Mouse (Mus musculus): ENCODE results near the gene Gjb4.
A peak's percentile ranks its signal among the peaks of the same experiment; 100 is the strongest.

Gjb4 gene

DNA sequence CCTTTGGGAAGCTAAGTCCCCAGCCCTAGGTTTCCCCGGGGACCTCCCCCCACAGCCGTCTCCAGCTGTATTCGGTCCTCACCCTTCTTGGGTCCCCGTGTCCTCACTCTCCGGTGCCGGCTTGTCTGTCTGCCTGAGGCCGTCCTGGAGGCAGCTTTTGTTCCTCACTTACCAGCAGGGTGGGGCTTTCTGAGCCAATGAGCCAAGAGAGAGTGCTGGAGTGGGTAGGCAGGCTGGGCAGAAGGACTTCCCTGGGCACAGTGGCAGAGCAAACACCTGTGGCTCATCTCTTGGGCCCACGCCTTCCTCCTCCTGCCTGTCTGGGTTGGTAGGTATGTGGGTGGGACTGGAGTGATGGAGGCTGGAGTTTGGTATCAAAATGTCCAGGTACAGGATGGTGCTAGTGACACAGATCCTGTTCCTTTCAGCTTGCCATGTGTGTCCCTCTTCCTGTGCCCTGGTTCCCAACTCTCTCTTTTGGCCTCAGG lies at the start of gene Gjb4:
TSS of gene Gjb4 (minus strand) at position 131 of the 488 bp plus-strand sequence.
- DNase-seq (ENCODE audit: low spot score in 2 of 2), result no peak

DNA sequence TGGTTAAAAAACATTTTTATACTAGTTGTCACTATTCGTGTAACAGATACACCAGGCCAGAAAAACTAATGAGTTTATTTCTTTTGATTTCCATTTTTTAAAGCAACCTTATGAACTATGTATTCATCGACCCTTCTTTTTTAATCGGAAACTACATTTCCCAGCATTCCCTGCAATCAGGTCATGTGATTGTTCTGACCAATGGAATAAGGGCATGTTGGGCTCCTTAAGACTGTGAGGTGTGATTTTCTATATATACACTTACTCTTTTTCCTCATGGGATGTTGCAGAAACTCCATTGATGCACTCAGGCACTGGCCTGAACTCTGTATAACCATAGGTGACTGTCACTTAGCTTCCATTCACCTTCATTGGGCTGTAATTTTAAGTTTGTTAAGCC lies 48.7 kb upstream of the Gjb4 start:
- no peak for DNase-seq (ENCODE audit: low spot score in 2 of 2)

DNA sequence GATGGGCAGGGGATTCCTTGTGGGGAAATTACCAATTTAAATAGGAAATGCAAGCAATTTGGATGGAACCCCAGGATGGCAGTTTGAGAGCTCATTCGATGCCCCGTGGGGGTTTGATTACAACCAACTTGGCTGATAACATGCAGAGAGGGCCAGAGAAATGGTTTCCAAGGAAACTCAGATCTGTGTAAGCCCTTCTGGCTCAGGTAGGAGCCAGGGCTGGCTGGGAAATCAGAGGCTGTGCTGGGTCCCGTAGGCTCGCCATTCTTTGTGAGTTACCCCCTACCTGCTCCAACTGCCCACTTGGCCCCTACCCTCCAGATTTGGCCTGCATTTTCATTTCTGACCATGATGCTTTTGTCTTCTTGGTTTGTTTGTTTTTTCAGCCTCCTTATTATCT lies 48.3 kb upstream of the Gjb4 start:
- no peak for DNase-seq (ENCODE audit: low spot score in 2 of 2)

DNA sequence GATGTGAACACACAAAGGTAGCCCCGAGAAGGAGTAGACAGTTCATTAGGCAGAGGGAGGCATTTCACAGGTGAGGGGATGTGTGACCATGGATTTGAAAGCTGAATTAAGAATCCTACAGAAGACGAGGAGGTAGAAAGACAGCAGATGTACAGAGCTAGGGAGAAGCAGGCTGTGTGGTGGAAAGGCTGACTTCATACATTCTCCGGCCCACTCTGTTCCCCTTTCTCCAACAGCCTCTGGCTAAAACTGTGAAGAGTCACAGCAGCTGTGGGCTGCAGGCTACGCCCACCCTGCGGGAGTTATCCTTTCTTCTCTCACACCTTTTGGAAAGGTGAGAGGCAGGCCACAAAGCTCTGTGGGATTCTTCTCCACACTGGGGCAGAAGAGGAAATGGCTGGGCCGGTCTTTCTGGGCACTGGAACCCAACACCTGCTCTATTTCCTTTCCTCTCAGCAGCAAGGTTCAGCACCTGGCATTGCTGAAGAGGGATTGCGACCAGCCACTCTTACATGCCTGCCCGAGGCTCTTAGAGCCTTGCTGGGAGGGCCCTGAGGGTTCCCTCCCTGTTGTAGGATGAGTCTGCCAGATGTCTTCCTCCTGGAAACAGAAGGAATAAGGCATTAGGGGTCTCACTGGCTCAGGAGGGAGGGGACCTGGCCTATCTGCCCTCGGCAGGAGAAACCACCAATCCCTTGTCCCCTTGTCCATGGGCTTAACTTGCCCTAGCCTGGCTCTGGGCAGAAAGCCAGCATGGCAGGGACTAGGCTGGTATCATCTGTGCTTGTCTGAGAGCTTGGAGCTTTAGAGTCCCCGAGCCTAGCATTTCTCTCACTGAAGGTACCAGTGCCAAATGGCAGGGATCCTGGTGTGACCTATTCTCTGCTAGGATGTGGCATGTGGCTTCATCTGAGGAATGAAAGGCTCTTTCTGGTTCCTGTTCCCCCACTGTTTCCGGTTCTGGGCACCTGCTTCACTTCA lies 46.6 kb upstream of the Gjb4 start:
- DNase-seq (ENCODE audit: low spot score in 2 of 2), result peak; percentile 34 to 49

DNA sequence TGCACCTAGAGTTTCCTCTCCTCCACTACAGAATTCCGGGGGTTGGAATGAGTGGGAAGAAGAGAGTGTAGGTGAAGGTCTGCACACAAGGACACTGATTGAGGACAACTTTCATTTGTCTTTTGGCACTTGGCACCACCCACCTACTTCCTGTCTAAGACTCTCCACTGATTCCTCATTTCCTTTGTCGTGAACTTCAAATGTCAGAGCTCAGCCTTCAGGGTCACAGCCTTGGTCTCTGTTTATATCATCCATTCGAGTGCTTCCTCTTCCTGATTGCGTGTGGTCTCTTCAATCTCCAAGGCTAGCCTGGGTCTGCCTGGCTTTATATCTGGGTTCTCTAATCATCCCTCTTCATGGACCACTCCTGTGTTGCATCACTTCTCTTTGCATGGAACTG lies 41.7 kb upstream of the Gjb4 start:
- DNase-seq (ENCODE audit: low spot score in 2 of 2), result no peak

DNA sequence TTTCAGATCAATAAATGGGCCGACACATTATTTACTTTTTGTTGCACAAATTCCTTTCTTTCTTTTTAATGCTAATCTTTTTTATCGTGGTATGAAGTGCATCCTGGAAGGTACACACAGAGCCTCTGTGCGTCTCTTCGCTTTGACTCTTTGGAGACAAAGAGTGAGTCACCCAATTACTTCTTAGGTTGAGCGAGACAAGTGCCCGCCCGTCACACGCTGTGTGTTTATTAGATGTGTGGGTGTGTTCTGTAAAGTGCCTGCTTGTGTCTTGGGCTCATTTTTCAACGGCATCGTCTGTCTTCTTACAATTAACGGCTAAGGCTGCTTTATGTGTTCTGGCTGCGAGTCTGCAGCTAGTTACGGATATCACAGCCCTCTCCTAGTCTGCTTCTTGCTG lies 35.8 kb upstream of the Gjb4 start:
- DNase-seq (ENCODE audit: low spot score in 2 of 2), result no peak

DNA sequence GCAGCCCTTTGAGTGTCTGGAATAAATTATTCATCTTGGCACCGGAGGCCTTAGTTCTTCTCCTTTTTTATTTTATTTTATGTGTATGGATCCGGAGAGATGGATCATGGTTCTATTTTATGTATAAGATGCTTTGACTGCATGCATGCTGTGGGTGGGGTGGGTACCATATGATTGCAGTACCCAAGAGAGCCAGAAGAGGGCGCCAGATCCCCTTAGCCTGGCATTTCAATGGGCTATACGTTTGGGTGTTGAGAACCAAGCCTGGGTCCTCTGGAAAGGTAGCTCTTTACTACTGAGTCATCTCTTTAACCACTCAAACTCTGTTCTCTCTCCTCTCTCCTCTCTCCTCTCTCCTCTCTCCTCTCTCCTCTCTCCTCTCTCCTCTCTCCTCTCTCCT lies 23.5 kb upstream of the Gjb4 start:
- no peak for DNase-seq (ENCODE audit: low spot score in 2 of 2)

DNA sequence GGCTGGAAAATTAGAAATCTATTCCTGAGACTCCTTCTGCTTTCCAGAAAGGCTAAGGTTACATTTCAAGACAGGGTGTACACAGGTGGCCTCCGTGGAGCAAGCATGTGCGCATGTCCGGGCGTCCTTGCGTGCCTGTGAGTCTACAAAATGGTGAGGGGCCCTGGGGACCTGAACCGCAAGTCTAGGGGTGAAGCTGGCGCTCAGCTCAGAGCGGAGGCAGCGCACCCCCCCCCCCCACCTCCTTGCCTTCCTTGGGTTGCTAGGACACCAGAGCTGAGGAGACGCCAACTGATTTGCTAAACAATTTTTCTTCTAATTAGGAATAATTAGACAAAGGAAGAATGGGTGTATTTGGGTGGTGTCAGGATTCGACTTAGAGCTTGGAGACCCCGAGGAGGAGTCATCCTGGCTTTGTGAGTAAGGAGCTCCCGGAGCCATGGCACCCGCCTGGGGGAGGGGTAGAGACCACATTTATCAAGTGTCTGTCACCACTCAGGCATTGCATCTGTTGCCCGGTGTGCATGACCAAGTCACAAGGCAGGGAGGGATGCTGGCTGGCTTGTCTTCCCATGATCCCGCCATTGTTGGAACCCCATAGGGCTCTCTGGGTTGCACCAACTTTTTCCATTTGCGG lies 21.8 kb upstream of the Gjb4 start:
- peak in 1 of 2 experiments; percentile 40 for DNase-seq (ENCODE audit: low spot score in 2 of 2)

DNA sequence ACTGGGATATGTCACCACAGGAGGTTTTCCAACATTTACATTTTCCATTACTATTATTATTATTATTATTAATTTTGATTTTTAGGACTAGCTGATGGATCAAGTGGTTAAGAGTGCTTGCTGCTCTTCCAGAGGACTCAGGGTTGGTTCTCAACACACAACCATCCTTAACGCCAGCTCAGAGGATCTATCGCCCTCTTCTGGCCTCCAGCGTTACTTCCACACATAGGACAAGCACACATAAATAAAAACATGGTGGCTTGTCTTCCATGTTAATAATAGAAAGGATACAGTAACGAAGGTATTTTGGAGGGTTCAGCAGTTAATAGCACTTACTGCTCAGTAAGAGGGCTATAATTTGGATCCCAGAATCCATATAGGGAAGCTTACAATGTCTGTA lies 20.8 kb upstream of the Gjb4 start:
- no peak for DNase-seq (ENCODE audit: low spot score in 2 of 2)

DNA sequence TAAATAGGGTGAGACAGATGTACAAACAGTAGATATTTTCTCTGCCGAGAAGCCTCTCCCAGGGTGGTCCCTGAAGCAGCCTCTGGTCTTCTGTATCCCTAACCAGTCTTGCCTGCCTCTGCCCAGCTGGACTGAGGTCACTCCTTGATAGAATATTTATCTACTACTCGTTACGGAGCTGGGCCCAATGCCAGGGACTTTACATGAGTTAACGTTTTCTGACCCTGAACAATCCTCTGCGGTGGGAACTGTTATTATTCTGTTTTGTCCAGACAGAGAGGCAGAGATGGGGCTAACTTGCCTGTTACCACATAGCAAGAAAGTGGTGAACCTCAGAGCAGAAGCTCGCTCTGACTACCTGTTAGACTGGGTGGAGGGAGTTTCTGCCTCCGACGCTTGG lies 19.6 kb upstream of the Gjb4 start:
- DNase-seq (ENCODE audit: low spot score in 2 of 2), result no peak

DNA sequence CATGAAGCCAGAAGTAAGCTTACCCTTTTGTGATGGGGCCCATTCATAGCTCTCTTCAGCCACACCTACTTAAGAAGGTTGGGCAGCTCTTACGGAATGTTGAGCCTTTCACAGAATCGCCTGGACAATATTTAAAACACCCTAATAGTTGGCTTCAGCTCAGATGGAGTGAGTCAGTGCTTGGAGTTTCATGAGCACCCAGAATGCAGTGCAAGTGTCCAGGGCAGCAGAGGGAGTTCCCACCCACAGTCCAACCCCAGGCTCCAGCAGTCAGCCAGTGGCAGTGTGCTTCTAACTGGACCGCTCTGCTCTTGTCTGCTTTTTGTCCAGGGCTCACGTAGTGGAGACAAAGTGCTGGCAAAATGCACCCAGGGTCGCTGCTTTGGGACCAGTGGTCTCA lies 17.7 kb upstream of the Gjb4 start:
- no peak for DNase-seq (ENCODE audit: low spot score in 2 of 2)

DNA sequence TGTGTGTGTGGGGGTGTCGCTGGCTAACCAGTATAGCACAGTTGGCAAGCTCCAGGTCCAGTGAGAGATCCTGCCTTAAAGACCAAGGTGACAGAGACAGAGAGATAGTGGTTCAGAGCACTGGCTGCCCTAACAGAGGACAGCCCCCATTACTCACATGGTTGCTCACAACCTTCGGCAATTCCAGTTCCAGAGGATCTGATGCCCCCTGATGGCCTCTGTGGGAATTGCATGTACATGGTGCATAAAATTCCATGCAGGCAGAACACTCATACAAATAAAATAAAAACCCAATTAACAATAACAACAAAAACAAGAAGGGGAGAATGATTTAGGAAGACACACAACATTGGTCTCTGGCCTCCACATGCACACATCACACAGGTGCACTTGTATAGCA lies 16.6 kb upstream of the Gjb4 start:
- no peak for DNase-seq (ENCODE audit: low spot score in 2 of 2)

DNA sequence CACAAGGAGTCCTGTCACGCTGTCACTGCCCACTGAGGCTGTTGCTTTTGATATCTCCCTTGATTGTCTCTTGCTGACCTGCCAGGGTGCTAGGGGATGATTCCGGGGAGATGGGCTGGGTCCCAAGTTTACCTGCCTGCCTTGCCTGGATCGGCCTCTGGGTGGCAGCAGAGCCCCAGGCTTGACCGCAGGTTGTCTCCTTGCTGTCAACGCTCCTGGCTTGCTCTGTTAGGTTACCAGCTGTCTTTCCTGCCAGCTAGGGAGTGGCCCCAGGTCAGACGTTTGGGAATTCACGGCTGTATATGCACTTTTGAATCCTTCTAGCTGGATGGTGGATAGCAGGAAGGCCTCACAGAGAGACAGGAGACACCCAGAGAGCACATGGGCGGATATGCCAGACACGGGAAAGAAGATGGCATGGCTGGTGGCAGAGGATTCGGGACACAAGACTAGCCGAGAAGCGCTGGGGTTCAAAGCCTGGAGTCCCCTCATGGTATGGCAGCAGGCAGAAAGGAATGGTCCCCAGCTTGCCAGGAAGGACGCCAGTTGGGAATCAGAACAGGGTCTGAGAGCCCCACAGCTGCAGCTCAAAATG lies 14.6 kb upstream of the Gjb4 start:
- peak; percentile 65 to 83 for DNase-seq (ENCODE audit: low spot score in 2 of 2)

DNA sequence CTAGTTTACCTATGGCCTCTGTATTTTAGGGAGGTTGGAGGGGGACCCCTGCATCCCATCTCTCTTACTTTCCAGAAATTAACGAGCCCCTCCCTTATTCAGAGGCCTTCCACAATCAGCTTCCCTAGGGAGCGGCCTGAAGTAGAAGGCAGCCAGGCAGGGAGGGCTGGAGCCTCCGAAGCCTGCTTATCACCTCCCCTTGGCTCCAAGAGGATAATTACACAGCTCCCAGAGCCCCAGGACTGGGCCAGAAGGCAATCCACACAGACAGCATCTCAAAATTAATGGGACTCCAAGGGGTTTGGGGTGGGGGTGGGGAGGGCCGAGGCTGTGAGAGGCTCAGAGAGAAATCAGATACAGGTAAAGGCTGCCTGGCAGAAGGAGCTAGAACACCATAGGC lies 12.0 kb upstream of the Gjb4 start:
- DNase-seq (ENCODE audit: low spot score in 2 of 2), result no peak

DNA sequence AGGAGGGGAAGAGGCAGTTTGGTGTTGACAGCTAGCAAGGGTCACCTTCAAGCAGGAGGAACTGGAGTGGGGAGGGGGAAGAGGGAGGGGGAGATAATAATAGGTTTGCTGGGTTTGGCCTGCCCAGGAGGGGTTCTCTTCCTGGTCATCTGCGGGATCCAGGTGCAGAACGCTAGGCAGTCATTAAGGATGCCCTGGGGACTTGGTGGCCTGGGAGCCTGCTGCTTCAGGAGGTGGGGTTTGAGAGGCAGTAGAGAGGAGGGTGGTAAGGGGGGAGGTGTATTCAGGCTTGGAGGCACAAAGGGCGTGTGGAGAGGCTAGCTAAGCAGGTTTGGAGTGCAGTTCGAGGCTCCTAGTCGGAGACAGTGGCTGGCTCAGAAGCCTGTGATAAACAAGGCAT lies 11.6 kb upstream of the Gjb4 start:
- DNase-seq (ENCODE audit: low spot score in 2 of 2), result no peak

DNA sequence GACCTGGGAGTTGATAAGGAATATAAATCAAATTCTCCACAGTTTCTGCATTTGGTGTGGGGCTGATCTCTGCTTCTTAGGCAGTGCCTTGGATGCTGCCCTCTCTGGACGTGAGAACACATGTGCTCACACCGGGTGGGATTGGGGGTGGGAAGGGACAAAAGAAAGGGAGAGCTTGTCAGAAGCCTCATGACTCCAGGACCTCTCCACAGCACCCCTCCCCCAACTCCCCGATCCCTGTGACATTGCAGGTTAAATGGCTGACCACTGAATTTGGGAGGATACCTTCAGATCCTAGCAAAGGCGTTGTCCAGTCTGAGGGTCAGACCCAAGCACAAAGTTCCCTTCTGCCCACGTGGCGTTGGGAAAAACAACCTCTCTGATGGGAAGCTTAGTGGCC lies 10.6 kb upstream of the Gjb4 start:
- DNase-seq (ENCODE audit: low spot score in 2 of 2), result no peak

DNA sequence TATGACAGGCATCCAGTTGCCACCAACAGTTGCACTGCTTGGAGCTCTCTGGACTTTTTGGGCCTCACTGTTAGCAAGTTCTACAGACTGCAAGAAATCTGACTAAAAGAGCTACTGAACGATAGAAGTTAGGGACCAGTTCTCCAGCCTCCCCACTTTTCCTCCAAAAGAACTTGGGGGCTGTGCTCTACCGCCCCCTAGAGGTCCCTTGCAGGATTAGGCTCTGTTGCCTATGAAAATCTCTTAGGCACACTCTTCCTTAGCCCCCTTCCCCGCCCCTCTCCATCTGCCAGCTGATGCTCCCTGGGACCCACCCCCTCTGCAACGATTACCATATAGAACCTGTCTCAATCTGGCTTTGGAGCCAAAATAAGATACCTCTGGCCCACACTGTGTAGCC lies 9.4 kb upstream of the Gjb4 start:
- no peak for DNase-seq (ENCODE audit: low spot score in 2 of 2)

DNA sequence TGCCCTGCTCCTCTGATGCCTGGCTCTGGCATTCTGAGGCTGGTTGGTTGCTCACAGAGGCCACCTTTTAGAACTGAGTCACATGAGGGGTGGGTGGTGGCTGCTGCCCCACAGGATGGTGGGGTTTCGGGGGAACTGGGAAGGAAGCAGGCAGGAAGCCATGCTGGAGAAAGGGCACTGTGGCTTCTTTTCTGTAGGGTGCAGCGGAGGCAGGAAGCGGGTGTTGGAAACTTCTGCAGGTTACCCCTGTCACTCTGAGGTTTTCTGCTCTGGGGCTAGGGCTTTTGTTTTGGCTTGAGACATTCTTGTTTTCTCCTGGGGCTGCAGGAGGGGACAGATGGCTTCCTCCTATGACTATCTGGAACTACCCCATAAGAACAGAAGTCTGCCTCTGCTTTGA lies 8.6 kb upstream of the Gjb4 start:
- DNase-seq (ENCODE audit: low spot score in 2 of 2), result no peak

DNA sequence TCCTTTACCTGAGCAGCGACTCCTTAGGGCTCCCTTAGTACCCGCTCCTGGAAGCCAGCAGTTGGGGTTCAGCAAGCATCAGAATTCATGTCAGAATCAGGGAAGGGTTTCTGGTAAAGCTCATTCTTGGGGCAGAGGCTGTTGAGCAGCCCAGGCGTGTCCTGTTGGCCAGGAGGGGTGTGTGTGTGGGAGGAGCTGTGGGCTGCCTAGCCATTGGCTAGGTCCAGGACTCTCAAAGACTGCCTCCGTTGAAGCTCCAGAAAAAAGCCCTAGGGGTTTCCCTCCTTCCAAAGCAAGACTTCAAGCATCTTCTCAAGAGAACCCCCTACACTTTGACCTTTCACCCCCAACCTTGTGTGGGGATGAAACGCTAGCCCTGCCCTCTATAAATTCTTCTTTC lies 4.1 kb upstream of the Gjb4 start, which contains the start of gene Gjb5:
TSS of gene Gjb5 (minus strand) at position 164 of the 400 bp plus-strand sequence.
- DNase-seq (ENCODE audit: low spot score in 2 of 2), result no peak

DNA sequence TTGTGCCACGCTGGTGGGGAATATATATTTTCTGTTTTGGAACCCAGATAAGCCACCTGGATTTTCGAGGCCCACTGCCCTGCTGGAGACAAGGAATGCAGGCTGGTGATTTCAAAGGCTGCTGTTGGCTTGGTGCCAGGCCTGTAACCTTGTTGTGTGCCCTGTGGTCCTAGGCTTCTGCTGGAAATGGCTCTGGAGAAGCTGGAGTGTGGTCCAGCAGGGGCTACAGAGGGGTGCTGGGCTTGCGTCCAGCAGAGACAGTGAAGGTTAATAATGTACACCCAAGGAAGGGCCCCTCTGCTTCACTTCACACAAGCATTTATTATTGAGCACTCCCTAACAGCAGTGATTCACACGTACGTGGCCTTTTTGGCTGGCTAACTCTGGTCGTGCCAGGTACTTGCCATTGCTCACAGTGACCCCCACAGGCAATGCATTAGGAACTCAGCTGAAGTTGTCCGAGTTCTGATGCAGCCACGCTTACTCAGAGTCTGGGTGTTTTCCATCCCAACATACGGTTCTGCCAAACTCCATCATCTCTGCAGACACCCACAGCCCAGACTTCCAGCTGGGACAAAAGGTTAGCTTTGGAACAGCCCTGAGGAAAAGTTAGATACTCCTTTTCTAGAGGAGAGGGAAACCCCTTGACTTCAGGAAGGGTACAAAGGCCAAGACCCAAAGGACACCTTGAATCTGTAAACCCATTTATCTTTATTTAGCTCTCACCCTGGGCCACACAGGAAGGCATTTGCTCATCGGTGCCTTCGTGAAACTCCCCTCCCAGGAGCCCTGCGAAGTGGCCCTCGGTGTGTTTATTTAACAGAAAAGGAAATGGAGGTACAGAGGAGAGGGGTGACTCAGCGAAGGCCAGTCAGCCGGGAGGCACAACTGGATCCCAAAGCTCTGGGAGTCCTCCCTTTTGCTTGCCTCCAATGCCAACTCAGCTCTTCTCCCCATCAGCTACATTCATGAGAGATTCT lies 915 bp upstream of the Gjb4 start:
- no peak for DNase-seq (ENCODE audit: low spot score in 2 of 2)

DNA sequence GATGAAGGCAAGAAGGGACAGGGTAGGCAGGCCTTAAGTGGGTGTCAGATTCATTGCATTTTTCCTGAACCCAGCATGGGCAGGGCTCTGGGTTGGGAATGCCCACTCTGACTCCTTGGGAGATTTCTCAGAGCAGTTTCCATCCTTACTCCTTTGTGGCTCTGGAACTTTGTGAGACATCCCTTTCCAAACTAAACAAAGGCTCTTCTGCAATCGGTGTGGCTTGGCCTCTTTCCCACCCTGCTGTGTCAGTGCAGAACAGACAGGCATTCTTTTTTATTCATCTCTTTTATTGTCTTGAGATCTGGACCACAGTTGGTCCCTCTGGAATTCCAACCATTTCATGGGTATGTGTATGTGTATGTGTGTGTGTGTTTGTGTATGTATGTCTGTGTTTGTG lies 1.3 kb downstream of the Gjb4 start:
- no peak for DNase-seq (ENCODE audit: low spot score in 2 of 2)

Measured in right cerebral cortex, postnatal 10 days (tissue).